Mouse (Mus musculus) heart, adult 18-20 months (tissue): ENCODE results near the gene Nxpe5. TPM values are rescaled to one million over a fixed set of nuclear protein-coding genes. Genes with fewer than 3 reads are reported as not detected.

Experiments
- DNase-seq, 2 experiments: peaks; one replicate each; pipeline ENCODE4 v3.0.0; 2021 to 2022; ENCODE audit warnings: mixed read lengths in 1 of 2
- total RNA-seq, 2 experiments: library from RNA; stranded (reverse); gene quantifications; 2 replicates each; pipeline ENCODE4 v1.2.3; 2021

Nxpe5 gene
- total RNA-seq, 2 experiments from 2014 or later: 0.47 to 0.57 TPM

DNA sequence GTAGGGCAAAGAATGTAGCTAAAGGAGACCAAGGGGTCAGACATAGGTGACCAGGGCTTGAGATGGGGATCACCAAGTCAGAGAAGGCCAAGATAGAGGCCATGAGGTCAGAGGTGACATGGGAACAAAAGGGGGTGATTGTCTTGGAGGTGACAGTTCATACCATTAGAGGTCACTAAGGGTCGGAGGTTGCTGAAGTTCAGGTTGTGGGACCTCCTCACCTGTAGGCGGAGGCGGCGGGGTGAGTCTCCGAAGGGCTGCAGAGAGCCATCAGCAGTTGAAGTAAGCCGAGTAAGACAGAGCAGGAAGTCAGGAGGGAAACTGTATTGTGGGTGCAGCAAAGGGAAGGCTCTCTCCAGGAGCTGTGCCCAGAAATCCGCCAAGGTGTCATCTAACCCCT lies 52.3 kb downstream of the Nxpe5 start:
- DNase-seq: no peak

DNA sequence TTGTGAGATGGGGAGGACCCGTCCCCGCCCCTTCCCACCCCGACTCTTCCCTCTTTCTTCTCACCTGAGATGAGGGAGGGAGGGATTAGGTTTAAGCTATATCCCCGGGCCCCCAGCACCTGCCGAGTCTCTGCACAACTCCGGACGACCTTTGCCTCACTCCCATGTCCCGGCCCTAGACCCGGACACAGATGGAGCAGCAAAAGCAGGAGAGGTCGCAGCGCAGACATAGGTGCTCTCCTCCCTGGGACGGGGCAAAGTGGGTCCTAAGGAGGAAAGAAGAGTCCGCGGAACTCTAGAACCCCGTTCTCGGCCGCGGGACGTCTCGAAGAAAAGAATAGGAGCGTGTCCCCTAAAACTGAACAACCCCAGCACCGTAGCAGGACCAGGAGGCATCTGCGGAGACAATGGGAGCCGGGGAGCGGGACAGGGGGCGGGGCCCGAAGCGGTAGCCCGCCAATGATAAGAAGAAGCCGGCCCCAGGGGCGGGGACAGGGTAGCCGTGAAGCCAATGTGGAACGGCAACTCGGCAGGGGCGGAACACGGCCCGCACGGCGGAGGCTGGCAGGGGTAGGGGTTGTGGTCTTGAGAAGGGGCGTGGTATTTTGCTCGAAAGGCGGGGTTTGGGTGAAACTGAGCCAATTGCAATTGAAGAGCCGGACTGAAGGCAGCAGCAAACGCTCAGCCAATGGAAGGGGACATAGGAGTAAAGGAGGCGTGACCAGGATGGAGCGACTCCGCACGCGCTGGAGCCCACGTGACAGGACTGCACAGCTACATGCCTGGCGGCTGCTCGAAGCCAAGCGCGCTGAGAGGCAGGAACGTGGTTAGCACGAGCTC lies 54.1 kb downstream of the Nxpe5 start, which contains the start of the genes Gm43720, Gpc2 and Stag3:
Gene Gm43720, minus strand, starts transcription at position 374 of the 840 bp plus-strand sequence.
Gene Gpc2, minus strand, starts transcription at position 421 of the 840 bp plus-strand sequence.
Gene Stag3, plus strand, starts transcription at position 656 of the 840 bp plus-strand sequence.
- peak; percentile 75 to 88 for DNase-seq

DNA sequence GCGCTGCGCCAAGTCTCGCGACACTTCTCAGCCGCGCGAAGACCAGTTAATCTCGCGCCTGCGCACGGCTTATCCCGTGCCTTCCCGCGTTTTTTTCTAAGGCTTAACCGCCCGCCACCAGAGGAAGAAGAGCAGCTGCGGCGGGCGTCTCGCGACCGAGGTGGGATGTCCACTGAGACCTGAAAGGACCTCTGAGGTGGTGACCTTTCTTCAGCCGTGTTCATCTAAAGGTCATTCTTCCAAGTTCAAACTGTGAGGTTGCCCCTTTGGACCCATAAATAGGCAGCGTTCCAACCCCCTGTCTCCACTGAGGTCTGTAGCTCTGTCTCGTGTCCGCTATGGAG lies 54.7 kb downstream of the Nxpe5 start:
- no peak for DNase-seq

GRCm38 (mm10) chr5:138280829-138281228 lies 55.1 kb downstream of the Nxpe5 start:
- DNase-seq: no peak

GRCm38 (mm10) chr5:138281798-138282197 lies 56.1 kb downstream of the Nxpe5 start:
- no peak for DNase-seq

GRCm38 (mm10) chr5:138283540-138283939 lies 57.8 kb downstream of the Nxpe5 start:
- no peak for DNase-seq

GRCm38 (mm10) chr5:138287861-138288260 lies 62.2 kb downstream of the Nxpe5 start:
- DNase-seq: no peak

- no peak for DNase-seq
Measured at GRCm38 (mm10) chr5:138291638-138292037, 65.9 kb downstream of the Nxpe5 start.

- no peak for DNase-seq
Measured at GRCm38 (mm10) chr5:138294158-138294557, 68.5 kb downstream of the Nxpe5 start.

- no peak for DNase-seq
Measured at GRCm38 (mm10) chr5:138299613-138300012, 73.9 kb downstream of the Nxpe5 start.

Other genes starting within 250 kb of the Nxpe5 start
- not detected for gene Azgp1, start 244.4 kb upstream of the Nxpe5 start, total RNA-seq
- gene Smok3a, start 204.6 kb upstream of the Nxpe5 start, total RNA-seq: not detected
- gene Smok3b, start 204.5 kb upstream of the Nxpe5 start, total RNA-seq: not detected
- gene Smok3c, start 172.7 kb upstream of the Nxpe5 start, total RNA-seq: not detected
- gene Zkscan1, start 140.8 kb upstream of the Nxpe5 start, total RNA-seq: 10 to 100 TPM; 14.3 to 17.3 TPM
- gene Zscan21, start 109.0 kb upstream of the Nxpe5 start, total RNA-seq: 10 to 100 TPM; 11.4 to 13.6 TPM
- 1 to 10 TPM; 6.8 to 8.0 TPM for gene Zfp113, start 70.2 kb upstream of the Nxpe5 start, total RNA-seq
- 100 to 1,000 TPM; 123 to 129 TPM for gene Cops6, start 64.8 kb upstream of the Nxpe5 start, total RNA-seq
- gene Ap4m1, start 53.9 kb upstream of the Nxpe5 start, total RNA-seq: 1 to 10 TPM; 6.4 to 7.9 TPM
- gene Mcm7, start 53.5 kb upstream of the Nxpe5 start, total RNA-seq: 10 to 100 TPM in 1 of 2 experiments, 1 to 10 TPM in 1; 9.3 to 11.6 TPM
- gene Taf6, start 38.4 kb upstream of the Nxpe5 start, total RNA-seq: 10 to 100 TPM; 29.6 to 34.7 TPM
- gene Cnpy4, start 38.4 kb upstream of the Nxpe5 start, total RNA-seq: 1 to 10 TPM; 6.3 to 6.9 TPM
- gene Mblac1, start 31.6 kb upstream of the Nxpe5 start, total RNA-seq: 1 to 10 TPM; 1.9 to 2.8 TPM
- gene Lamtor4, start 29.6 kb downstream of the Nxpe5 start, total RNA-seq: 10 to 100 TPM; 58.7 to 64.6 TPM
- 1 to 10 TPM; 3.2 to 4.2 TPM for gene BC037034, start 38.1 kb downstream of the Nxpe5 start, total RNA-seq
- under 1 TPM; 0.15 to 0.32 TPM for gene Gal3st4, start 46.9 kb downstream of the Nxpe5 start, total RNA-seq
- not detected for gene Gm43720, start 54.1 kb downstream of the Nxpe5 start, total RNA-seq
- under 1 TPM in 1 of 2 experiments, not detected in 1; 0.15 TPM for gene Gpc2, start 54.1 kb downstream of the Nxpe5 start, total RNA-seq
- gene Stag3, start 54.3 kb downstream of the Nxpe5 start, total RNA-seq: not detected
- not detected for gene Pvrig, start 116.1 kb downstream of the Nxpe5 start, total RNA-seq
- 1 to 10 TPM; 4.3 TPM for gene Zfp157, start 215.6 kb downstream of the Nxpe5 start, total RNA-seq